Comparison of ENCODE assay signal across 32 mouse cellular contexts in genomic region chr3:101194319-101194718, GRCm38 (mm10).
DNase-seq lines count a peak whose midpoint lies in the region; ATAC-seq and TF ChIP-seq lines count a peak whose summit lies in the region.
"Had no signal": no experiment of that assay in that cellular context is flagged by ENCODE, and none has a peak within 500 bp of the region (broad histone marks: within the 10 kb centered on the region; RNA-seq: fewer than 3 reads in every experiment).

No protein-coding gene starts in this region.

- no peak for TF ChIP-seq POLR2A in cortical plate, adult 2 months (IDR thresholded peaks at IDR 0.05; ENCODE audit: extremely low read depth, insufficient read depth, low read length)

- peak; percentile 53 for ATAC-seq in forebrain, postnatal 0 days
- ATAC-seq in midbrain, embryonic 13.5 days = no peak
- ATAC-seq: CD4-positive, CD25-positive, alpha-beta regulatory T cell, adult 4 months; inflammation-experienced regulatory T-cells, adult 6 months had no signal

- H3K9me3 ChIP-seq in forebrain, postnatal 0 days (ENCODE audit: low read length) = no peaks in the 10 kb centered on the region
- no peaks in the 10 kb centered on the region for H3K9me3 ChIP-seq in forebrain, embryonic 10.5 days
- no peaks in the 10 kb centered on the region for H3K9me3 ChIP-seq in midbrain, embryonic 13.5 days
- no peaks in the 10 kb centered on the region for H3K9me3 ChIP-seq in midbrain, embryonic 10.5 days (replicated peaks)
- H3K9me3 ChIP-seq: kidney, embryonic 15.5 days; limb, embryonic 13.5 days; lung, embryonic 15.5 days; neural tube, embryonic 13.5 days had no signal

- H3K4me1 ChIP-seq in forebrain, postnatal 0 days (ENCODE audit: insufficient read depth) = peaks cover 4% of the 10 kb centered on the region; the same call in 1 of the 2 replicates
- H3K4me1 ChIP-seq in forebrain, embryonic 10.5 days = peaks cover 30% of the 10 kb centered on the region
- H3K4me1 ChIP-seq in midbrain, embryonic 13.5 days (replicated peaks) = peaks cover 43% of the 10 kb centered on the region
- peaks cover 40% of the 10 kb centered on the region for H3K4me1 ChIP-seq in midbrain, embryonic 10.5 days
- peaks cover 2% of the 10 kb centered on the region for H3K4me1 ChIP-seq in cortical plate, adult 2 months (ENCODE audit: control insufficient read depth, insufficient read depth, low read length)
- H3K4me1 ChIP-seq: kidney, embryonic 15.5 days; limb, embryonic 13.5 days; lung, embryonic 15.5 days had no signal

- DNase-seq in forebrain, postnatal 0 days = peak; percentile 37
- DNase-seq in forebrain, embryonic 10.5 days (ENCODE audit: extremely low spot score, low spot score) = no peak
- no peak for DNase-seq in midbrain, embryonic 10.5 days (ENCODE audit: low spot score)
- no peak for DNase-seq in urinary bladder, postnatal 36 days (ENCODE audit: low spot score in 2 of 2)
- DNase-seq in left cerebral cortex, postnatal 4 days = no peak
- DNase-seq: adrenal gland, postnatal 14 days; cerebellum, adult 18-20 months; cerebellum, postnatal 10 days; gastrocnemius, adult 2 months; gastrocnemius, postnatal 36 days; heart, adult 18-20 months; heart, postnatal 36 days; kidney, adult 11 months; kidney, postnatal 25 days; lung, postnatal 36 days; right cerebral cortex, postnatal 4 days; thymus, adult 18-20 months; thymus, postnatal 25 days had no signal

- H3K27me3 ChIP-seq in forebrain, postnatal 0 days (ENCODE audit: insufficient read depth, low read length) = no peaks in the 10 kb centered on the region
- no peaks in the 10 kb centered on the region for H3K27me3 ChIP-seq in forebrain, embryonic 10.5 days (ENCODE audit: poor library complexity, severe bottlenecking)
- H3K27me3 ChIP-seq in midbrain, embryonic 13.5 days = peaks cover 18% of the 10 kb centered on the region
- H3K27me3 ChIP-seq in midbrain, embryonic 10.5 days (ENCODE audit: low read depth, poor library complexity, severe bottlenecking) = peaks cover 58% of the 10 kb centered on the region
- H3K27me3 ChIP-seq: kidney, embryonic 15.5 days; limb, embryonic 13.5 days; lung, embryonic 15.5 days; neural tube, embryonic 13.5 days had no signal

- peak overlapping the region; percentile 47; the same call in 1 of the 2 replicates for H3K27ac ChIP-seq in forebrain, postnatal 0 days (ENCODE audit: low read depth, low read length)
- no peak overlapping the region for H3K27ac ChIP-seq in forebrain, embryonic 10.5 days
- H3K27ac ChIP-seq in midbrain, embryonic 13.5 days = peak overlapping the region; percentile 37; the same call in 1 of the 2 replicates
- H3K27ac ChIP-seq in midbrain, embryonic 10.5 days (replicated peaks) = no peak overlapping the region
- peak overlapping the region; percentile 13; the same call in 1 of the 2 replicates for H3K27ac ChIP-seq in cortical plate, adult 2 months (ENCODE audit: insufficient read depth, low read length)
- H3K27ac ChIP-seq: gastrocnemius, adult 2 months; kidney, embryonic 15.5 days; layer of hippocampus, adult 2 months; left cerebral cortex, adult 2 months; limb, embryonic 13.5 days; lung, embryonic 15.5 days; neural tube, embryonic 13.5 days; stomach, postnatal 0 days had no signal

- H3K4me3 ChIP-seq in forebrain, postnatal 0 days (ENCODE audit: low read depth, low read length) = no peak overlapping the region
- no peak overlapping the region for H3K4me3 ChIP-seq in forebrain, embryonic 10.5 days
- H3K4me3 ChIP-seq in midbrain, embryonic 13.5 days (replicated peaks) = no peak overlapping the region
- no peak overlapping the region for H3K4me3 ChIP-seq in midbrain, embryonic 10.5 days
- H3K4me3 ChIP-seq in cortical plate, adult 2 months (ENCODE audit: insufficient read depth, low read length) = no peak overlapping the region
- H3K4me3 ChIP-seq: erythroblast, embryonic 14.5 days; gastrocnemius, adult 2 months; kidney, embryonic 15.5 days; layer of hippocampus, adult 2 months; left cerebral cortex, adult 2 months; limb, embryonic 13.5 days; lung, embryonic 15.5 days; neural tube, embryonic 13.5 days had no signal

- H3K9ac ChIP-seq in forebrain, postnatal 0 days = no peak overlapping the region
- H3K9ac ChIP-seq in midbrain, embryonic 13.5 days (replicated peaks) = no peak overlapping the region
- H3K9ac ChIP-seq: kidney, embryonic 15.5 days; limb, embryonic 13.5 days; lung, embryonic 15.5 days; neural tube, embryonic 13.5 days had no signal

- intact Hi-C loops in left cerebral cortex, postnatal 4 days (cut with DNase I) = no loop called here

- no peak overlapping the region for H3K4me2 ChIP-seq in forebrain, postnatal 0 days (ENCODE audit: low read depth)
- H3K4me2 ChIP-seq in midbrain, embryonic 13.5 days (replicated peaks) = no peak overlapping the region
- H3K4me2 ChIP-seq: heart, embryonic 11.5 days; kidney, embryonic 15.5 days; limb, embryonic 13.5 days; liver, embryonic 11.5 days; lung, embryonic 15.5 days; neural tube, embryonic 13.5 days had no signal

- TF ChIP-seq CTCF in forebrain, postnatal 0 days (IDR thresholded peaks at IDR 0.05; ENCODE audit: low read depth) = no peak
- no peak for TF ChIP-seq CTCF in cortical plate, adult 2 months (IDR thresholded peaks at IDR 0.05; ENCODE audit: extremely low read depth, insufficient read depth, low read length)

- no peaks in the 10 kb centered on the region for H3K36me3 ChIP-seq in forebrain, postnatal 0 days (ENCODE audit: insufficient read depth)
- H3K36me3 ChIP-seq in forebrain, embryonic 10.5 days (replicated peaks) = no peaks in the 10 kb centered on the region
- no peaks in the 10 kb centered on the region for H3K36me3 ChIP-seq in midbrain, embryonic 13.5 days
- H3K36me3 ChIP-seq in midbrain, embryonic 10.5 days = no peaks in the 10 kb centered on the region
- H3K36me3 ChIP-seq: kidney, embryonic 15.5 days; limb, embryonic 13.5 days; lung, embryonic 15.5 days; neural tube, embryonic 13.5 days had no signal

- WGBS in forebrain, postnatal 0 days = 41% methylated on average over 5 of the region's 5 CpGs
- 75% methylated on average over 5 of the region's 5 CpGs for WGBS in forebrain, embryonic 10.5 days
- 41% methylated on average over 5 of the region's 5 CpGs for WGBS in midbrain, embryonic 13.5 days
- WGBS in midbrain, embryonic 10.5 days = 75% methylated on average over 5 of the region's 5 CpGs

Comparison
In these comparisons a context has a peak if more than half of its experiments do, and no peak if none do; other contexts are left out.
1. H3K27ac ChIP-seq: peak in forebrain, postnatal 0 days (single experiment), midbrain, embryonic 13.5 days (single experiment) and cortical plate, adult 2 months (single experiment); none in forebrain, embryonic 10.5 days (single experiment) and midbrain, embryonic 10.5 days (single experiment).